Mouse (Mus musculus): ENCODE measurements at regions not wholly inside any gene's neighbourhood (a gene's known extent, or its start where the extent isn't known, plus 50 kb on each side); places are given as distances from the start of the nearest gene placed in this dataset.
"Not testable (repeated sequence)": the region's sequence is repeated elsewhere in the genome, so short reads cannot be mapped to it uniquely, and the experiment has no call there.

DNA sequence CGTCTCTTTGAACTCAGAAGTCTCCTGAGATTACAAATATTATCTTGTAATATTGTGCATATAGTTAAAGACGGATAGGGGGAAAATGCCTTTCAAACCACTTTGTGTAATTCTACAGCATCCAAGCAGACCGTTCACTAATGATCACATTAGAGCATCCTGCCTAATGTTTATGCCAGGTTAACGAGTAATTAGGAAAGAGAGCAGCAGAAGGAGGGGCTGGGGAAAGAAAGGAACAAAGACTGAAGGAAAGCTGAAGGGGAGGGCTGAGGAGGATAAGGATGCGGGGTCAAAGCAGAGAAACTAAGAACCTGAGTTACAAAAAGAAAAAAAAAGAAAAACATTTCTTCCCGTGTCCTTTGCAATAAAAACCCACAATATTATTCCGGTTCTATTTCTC is 226.7 kb upstream of the Gpc6 start:
- Histone ChIP-seq H3K27me3 (replicated peaks; ENCODE audit: control insufficient read depth, insufficient read depth, low read length) (no peaks in the 10 kb centered on the region), H3K4me3 (ENCODE audit: low read depth, low read length) (no peak overlapping the region), H3K9me3 (replicated peaks; ENCODE audit: control insufficient read depth, low read length) (no peaks in the 10 kb centered on the region), H3K4me1 (ENCODE audit: control insufficient read depth, insufficient read depth, low read length) (no peaks in the 10 kb centered on the region), H3K9ac (ENCODE audit: low read length) (no peak overlapping the region), H3K27ac (ENCODE audit: low read depth, low read length) (no peak overlapping the region), H3K4me2 (ENCODE audit: low read length) (0 out of 2 replicates have a peak overlapping the region, but pooled peaks have one; percentile 9), H3K36me3 (ENCODE audit: control insufficient read depth, insufficient read depth, low read length) (no peaks in the 10 kb centered on the region)
- DNase-seq (ENCODE audit: low spot score) = peak; percentile 47
- ATAC-seq = peak; percentile 80
- 23% methylated on average over 7 of the region's 7 CpGs for WGBS

GRCm38 (mm10) chr14:116734596-116734995 is 190.5 kb upstream of the Gpc6 start:
- not testable (repeated sequence) for H3K4me3 ChIP-seq (ENCODE audit: low read depth, low read length); H3K4me1 ChIP-seq (ENCODE audit: control insufficient read depth, insufficient read depth, low read length); H3K9me3 ChIP-seq (replicated peaks; ENCODE audit: control insufficient read depth, low read length); H3K27me3 ChIP-seq (replicated peaks; ENCODE audit: control insufficient read depth, insufficient read depth, low read length); DNase-seq (ENCODE audit: low spot score); ATAC-seq; H3K9ac ChIP-seq (ENCODE audit: low read length); H3K4me2 ChIP-seq (ENCODE audit: low read length); H3K27ac ChIP-seq (ENCODE audit: low read depth, low read length); H3K36me3 ChIP-seq (ENCODE audit: control insufficient read depth, insufficient read depth, low read length)
- WGBS = 91% methylated on average over 6 of the region's 6 CpGs

DNA sequence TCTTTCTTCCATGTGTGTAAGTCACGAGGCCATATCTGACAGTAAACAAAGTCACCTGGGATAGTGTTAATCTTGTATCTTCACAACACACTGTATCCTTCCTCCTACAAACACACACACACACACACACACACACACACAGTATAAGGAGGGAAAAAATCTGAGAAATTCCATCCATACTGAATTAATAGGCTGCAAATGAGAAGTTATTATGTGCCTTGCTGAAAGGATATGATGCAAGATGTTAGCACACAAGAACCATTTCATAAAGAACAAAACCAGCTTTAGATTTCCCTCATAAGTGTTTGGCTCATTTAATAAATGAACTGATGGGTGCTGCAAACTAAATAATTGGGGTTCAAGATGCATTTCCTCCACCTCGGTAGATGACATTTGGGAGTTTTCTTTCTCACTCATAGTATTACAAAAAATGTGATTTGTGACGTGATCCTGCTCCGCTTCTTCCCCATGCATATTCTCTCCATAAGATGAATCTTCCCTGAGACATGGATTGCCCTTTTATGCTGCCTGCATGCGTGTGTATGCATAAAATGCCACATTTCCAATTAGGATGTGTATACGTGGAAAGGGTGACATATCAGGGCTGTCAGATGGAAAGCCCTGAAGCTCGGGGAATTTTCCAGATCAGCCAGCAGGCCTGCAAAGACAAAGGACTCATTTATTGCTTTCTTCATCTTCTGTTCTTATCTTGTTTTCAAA is 170.5 kb upstream of the Gpc6 start:
- Histone ChIP-seq H3K9ac (ENCODE audit: low read length) (no peak overlapping the region), H3K27ac (ENCODE audit: low read depth, low read length) (no peak overlapping the region), H3K4me3 (ENCODE audit: low read depth, low read length) (no peak overlapping the region), H3K4me1 (ENCODE audit: control insufficient read depth, insufficient read depth, low read length) (no peaks in the 10 kb centered on the region), H3K9me3 (replicated peaks; ENCODE audit: control insufficient read depth, low read length) (no peaks in the 10 kb centered on the region), H3K27me3 (replicated peaks; ENCODE audit: control insufficient read depth, insufficient read depth, low read length) (no peaks in the 10 kb centered on the region), H3K36me3 (ENCODE audit: control insufficient read depth, insufficient read depth, low read length) (no peaks in the 10 kb centered on the region), H3K4me2 (ENCODE audit: low read length) (no peak overlapping the region)
- ATAC-seq (no peak), DNase-seq (ENCODE audit: low spot score) (no peak)
- WGBS = 85% methylated on average over 7 of the region's 7 CpGs

DNA sequence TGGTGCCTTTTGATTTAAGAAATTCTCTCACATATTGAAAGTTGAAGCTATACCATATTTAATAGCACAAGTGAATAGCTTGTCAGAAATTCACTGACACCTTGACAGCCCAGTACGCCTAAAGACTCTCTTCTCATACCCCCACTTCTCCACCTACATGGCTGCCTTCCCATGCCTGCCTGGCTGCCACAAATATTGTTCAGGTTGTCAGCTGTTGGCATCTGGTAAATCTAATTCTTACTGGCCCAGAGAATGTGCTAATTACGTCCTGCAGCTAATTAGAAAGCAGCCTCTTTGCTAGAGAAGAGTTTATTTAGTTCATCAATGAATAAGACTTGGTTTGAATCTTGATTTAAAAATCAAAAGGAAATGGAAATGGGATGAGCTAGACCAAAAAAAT is 163.7 kb upstream of the Gpc6 start:
- Histone ChIP-seq H3K9me3 (replicated peaks; ENCODE audit: control insufficient read depth, low read length) (no peaks in the 10 kb centered on the region), H3K4me3 (ENCODE audit: low read depth, low read length) (no peak overlapping the region), H3K36me3 (ENCODE audit: control insufficient read depth, insufficient read depth, low read length) (no peaks in the 10 kb centered on the region), H3K4me2 (ENCODE audit: low read length) (no peak overlapping the region), H3K27me3 (replicated peaks; ENCODE audit: control insufficient read depth, insufficient read depth, low read length) (no peaks in the 10 kb centered on the region), H3K4me1 (ENCODE audit: control insufficient read depth, insufficient read depth, low read length) (no peaks in the 10 kb centered on the region), H3K27ac (ENCODE audit: low read depth, low read length) (no peak overlapping the region), H3K9ac (ENCODE audit: low read length) (no peak overlapping the region)
- 17% methylated on average over 2 of the region's 2 CpGs for WGBS
- DNase-seq (ENCODE audit: low spot score) (peak; percentile 73), ATAC-seq (peak; percentile 90)

- DNase-seq (ENCODE audit: low spot score) = no peak
- Histone ChIP-seq H3K27ac (ENCODE audit: low read depth, low read length) (no peak overlapping the region), H3K36me3 (ENCODE audit: control insufficient read depth, insufficient read depth, low read length) (no peaks in the 10 kb centered on the region), H3K4me1 (ENCODE audit: control insufficient read depth, insufficient read depth, low read length) (no peaks in the 10 kb centered on the region), H3K9ac (ENCODE audit: low read length) (no peak overlapping the region), H3K27me3 (replicated peaks; ENCODE audit: control insufficient read depth, insufficient read depth, low read length) (no peaks in the 10 kb centered on the region), H3K9me3 (replicated peaks; ENCODE audit: control insufficient read depth, low read length) (no peaks in the 10 kb centered on the region), H3K4me2 (ENCODE audit: low read length) (no peak overlapping the region), H3K4me3 (ENCODE audit: low read depth, low read length) (no peak overlapping the region)
- no peak for ATAC-seq
- 91% methylated on average over 4 of the region's 4 CpGs for WGBS
Measured at GRCm38 (mm10) chr14:116771120-116771519, 154.0 kb upstream of the Gpc6 start.

DNA sequence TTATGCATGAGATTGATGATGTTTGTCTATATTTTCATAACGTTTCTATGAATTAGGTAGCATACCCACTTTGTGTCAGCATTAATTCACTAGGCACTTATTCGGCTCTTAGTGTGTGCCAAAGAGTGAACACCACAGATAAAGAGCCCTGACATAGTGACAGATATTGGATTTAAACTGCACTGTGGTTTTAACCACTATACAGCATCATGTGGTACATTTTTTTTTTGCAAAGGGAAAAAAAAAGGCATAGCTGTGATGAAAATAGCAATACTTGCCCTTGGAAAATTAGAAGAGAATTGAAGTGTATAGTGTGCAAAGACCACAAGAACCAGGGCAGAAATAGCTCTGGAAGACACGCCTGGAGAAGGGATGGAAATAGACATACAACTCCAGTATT is 153.4 kb upstream of the Gpc6 start:
- no peaks in the 10 kb centered on the region for H3K9me3 ChIP-seq (replicated peaks; ENCODE audit: control insufficient read depth, low read length)
- H3K4me1 ChIP-seq (ENCODE audit: control insufficient read depth, insufficient read depth, low read length) = no peaks in the 10 kb centered on the region
- no peak overlapping the region for H3K9ac ChIP-seq (ENCODE audit: low read length)
- H3K27me3 ChIP-seq (replicated peaks; ENCODE audit: control insufficient read depth, insufficient read depth, low read length) = no peaks in the 10 kb centered on the region
- H3K4me3 ChIP-seq (ENCODE audit: low read depth, low read length) = no peak overlapping the region
- no peak overlapping the region for H3K27ac ChIP-seq (ENCODE audit: low read depth, low read length)
- ATAC-seq (no peak), DNase-seq (ENCODE audit: low spot score) (no peak)
- no peak overlapping the region for H3K4me2 ChIP-seq (ENCODE audit: low read length)
- 91% methylated on average over 3 of the region's 3 CpGs for WGBS
- H3K36me3 ChIP-seq (ENCODE audit: control insufficient read depth, insufficient read depth, low read length) = no peaks in the 10 kb centered on the region

GRCm38 (mm10) chr14:116779661-116780060 is 145.5 kb upstream of the Gpc6 start:
- H3K4me2 ChIP-seq (ENCODE audit: low read length) = no peak overlapping the region
- no peak for DNase-seq (ENCODE audit: low spot score)
- no peak overlapping the region for H3K9ac ChIP-seq (ENCODE audit: low read length)
- no peak for ATAC-seq
- no peak overlapping the region for H3K27ac ChIP-seq (ENCODE audit: low read depth, low read length)
- H3K36me3 ChIP-seq (ENCODE audit: control insufficient read depth, insufficient read depth, low read length) = no peaks in the 10 kb centered on the region
- H3K4me1 ChIP-seq (ENCODE audit: control insufficient read depth, insufficient read depth, low read length) = no peaks in the 10 kb centered on the region
- 87% methylated on average over 3 of the region's 3 CpGs for WGBS
- H3K27me3 ChIP-seq (replicated peaks; ENCODE audit: control insufficient read depth, insufficient read depth, low read length) = no peaks in the 10 kb centered on the region
- H3K9me3 ChIP-seq (replicated peaks; ENCODE audit: control insufficient read depth, low read length) = no peaks in the 10 kb centered on the region
- no peak overlapping the region for H3K4me3 ChIP-seq (ENCODE audit: low read depth, low read length)

DNA sequence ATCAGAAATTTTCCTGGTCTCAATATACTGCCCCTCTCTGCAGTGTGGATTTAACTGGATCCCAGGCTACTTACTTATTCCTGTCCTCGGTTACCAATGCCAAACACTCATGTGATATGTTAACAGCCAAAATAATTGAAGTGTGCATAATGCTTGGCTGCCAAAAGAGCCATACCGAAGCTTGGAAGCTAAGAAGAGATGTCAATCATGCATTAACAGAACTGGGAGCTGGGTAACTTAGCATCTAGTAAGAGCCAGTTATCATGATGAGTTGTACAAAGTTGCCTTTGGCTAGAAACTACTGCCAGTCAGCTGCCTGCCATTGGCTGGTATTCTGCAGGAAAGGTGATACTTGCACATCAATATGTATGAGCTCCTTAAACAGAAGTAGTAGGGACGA is 141.3 kb upstream of the Gpc6 start:
- DNase-seq (ENCODE audit: low spot score) (peak; percentile 78), ATAC-seq (peak; percentile 78)
- H3K4me3 ChIP-seq (ENCODE audit: low read depth, low read length) = no peak overlapping the region
- WGBS = 37% methylated on average over 3 of the region's 3 CpGs
- H3K4me1 ChIP-seq (ENCODE audit: control insufficient read depth, insufficient read depth, low read length) = no peaks in the 10 kb centered on the region
- H3K4me2 ChIP-seq (ENCODE audit: low read length) = no peak overlapping the region
- no peak overlapping the region for H3K27ac ChIP-seq (ENCODE audit: low read depth, low read length)
- H3K9me3 ChIP-seq (replicated peaks; ENCODE audit: control insufficient read depth, low read length) = no peaks in the 10 kb centered on the region
- no peaks in the 10 kb centered on the region for H3K27me3 ChIP-seq (replicated peaks; ENCODE audit: control insufficient read depth, insufficient read depth, low read length)
- H3K36me3 ChIP-seq (ENCODE audit: control insufficient read depth, insufficient read depth, low read length) = no peaks in the 10 kb centered on the region
- H3K9ac ChIP-seq (ENCODE audit: low read length) = no peak overlapping the region

DNA sequence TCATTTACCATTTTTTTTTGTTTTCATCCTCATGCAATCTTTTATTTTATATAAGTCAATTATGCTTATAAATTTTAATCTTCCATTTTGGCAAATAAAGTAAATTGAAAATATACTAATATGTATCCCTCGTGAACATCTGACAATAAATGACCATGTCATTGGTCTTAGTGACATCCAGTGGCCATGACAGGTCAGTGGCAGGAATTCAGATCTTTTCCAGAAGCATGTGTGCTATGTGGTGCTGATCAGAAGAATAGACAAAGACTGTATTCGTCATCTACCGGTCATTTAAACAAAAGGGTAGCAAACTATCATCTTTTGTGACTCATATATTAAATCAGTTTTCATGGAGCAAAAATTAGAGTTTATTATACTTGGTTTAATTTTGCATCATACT is 118.6 kb upstream of the Gpc6 start:
- no peak overlapping the region for H3K27ac ChIP-seq (ENCODE audit: low read depth, low read length)
- no peaks in the 10 kb centered on the region for H3K27me3 ChIP-seq (replicated peaks; ENCODE audit: control insufficient read depth, insufficient read depth, low read length)
- H3K9ac ChIP-seq (ENCODE audit: low read length) = no peak overlapping the region
- no peaks in the 10 kb centered on the region for H3K36me3 ChIP-seq (ENCODE audit: control insufficient read depth, insufficient read depth, low read length)
- DNase-seq (ENCODE audit: low spot score) = no peak
- ATAC-seq = no peak
- H3K4me3 ChIP-seq (ENCODE audit: low read depth, low read length) = no peak overlapping the region
- H3K4me1 ChIP-seq (ENCODE audit: control insufficient read depth, insufficient read depth, low read length) = no peaks in the 10 kb centered on the region; the same call in 1 of the 2 replicates
- H3K4me2 ChIP-seq (ENCODE audit: low read length) = no peak overlapping the region
- H3K9me3 ChIP-seq (replicated peaks; ENCODE audit: control insufficient read depth, low read length) = no peaks in the 10 kb centered on the region
- WGBS = 83% methylated on average over 3 of the region's 3 CpGs

Measured in forebrain, embryonic 14.5 days (tissue).